Mouse (Mus musculus): Measurements from ENCODE around the gene Tmem270.

DNA sequence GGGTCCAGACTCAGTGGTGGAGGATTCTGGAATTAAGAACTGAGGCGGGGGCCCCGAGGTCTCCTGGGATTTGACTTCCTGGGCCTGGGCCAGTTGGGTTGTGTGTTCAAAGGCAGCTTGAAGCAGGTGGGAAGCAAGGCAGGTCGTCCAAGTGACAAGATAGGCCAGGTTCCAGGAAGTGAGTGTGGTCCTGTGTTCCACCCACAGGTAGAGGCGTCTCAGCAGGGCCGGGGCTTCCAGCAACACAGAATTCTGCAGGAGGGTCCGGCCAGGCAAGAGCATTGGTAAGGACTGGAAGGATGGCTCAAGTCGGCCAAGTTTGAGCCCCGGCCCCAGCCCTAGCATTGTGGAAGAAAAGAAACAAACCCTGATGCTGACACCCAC is 4.9 kb downstream of the Tmem270 start:
- TF ChIP-seq CTCF (IDR thresholded peaks at IDR 0.05) (no peak), POLR2A (IDR thresholded peaks at IDR 0.05; ENCODE audit: insufficient read depth, low read depth, low read length) (no peak), EP300 (IDR thresholded peaks at IDR 0.05; ENCODE audit: insufficient read depth, low read depth, low read length) (no peak)

All from heart, adult 2 months (tissue).